Comparison of ENCODE assay signal across 8 mouse cellular contexts in the genomic region with DNA sequence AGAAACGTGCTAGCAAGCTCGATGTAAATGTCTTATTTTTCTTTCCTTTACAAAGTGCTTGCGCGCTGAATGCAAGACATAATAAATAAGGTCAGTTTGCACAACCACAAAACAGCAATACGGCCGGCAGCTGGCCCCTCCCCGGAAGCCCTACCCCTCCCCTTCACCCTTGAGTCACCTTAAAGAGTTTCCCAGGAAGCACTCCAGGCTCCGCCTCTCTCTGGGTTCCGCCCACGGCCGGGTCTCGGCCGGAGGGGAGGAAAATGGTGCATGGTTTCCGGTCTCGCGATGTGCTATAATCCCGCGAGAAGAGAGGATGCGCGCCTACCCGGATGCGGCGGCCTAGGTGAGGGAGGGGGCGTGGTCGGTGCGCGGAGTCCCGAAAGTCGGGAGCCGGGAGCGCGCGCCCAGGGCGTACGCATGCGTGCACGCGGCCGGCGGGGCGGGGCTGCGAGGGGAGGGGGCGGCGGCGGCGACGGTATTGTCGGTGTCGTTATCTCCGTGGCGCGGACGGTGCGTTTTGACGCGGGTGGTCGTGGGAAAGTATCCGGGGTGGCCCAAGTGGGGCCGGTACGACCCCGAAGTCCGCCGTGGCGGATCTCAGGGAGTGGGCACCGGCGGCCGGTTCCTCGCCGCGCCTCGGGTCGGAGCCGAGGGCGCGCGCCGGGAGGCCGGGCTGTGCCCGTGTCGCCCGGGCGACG. TPM values are rescaled to one million over a fixed set of nuclear protein-coding genes. Genes with fewer than 3 reads are reported as not detected.
DNase-seq lines count a peak whose midpoint lies in the region; ATAC-seq lines count a peak whose summit lies in the region.

A gene (minus strand): TSS at position 281 of the 701 bp plus-strand sequence.
A gene (plus strand): TSS at position 313 of the 701 bp plus-strand sequence.

- peaks cover 19% of the 10 kb centered on the region for H3K4me1 ChIP-seq in forebrain, embryonic 14.5 days (ENCODE audit: control insufficient read depth, insufficient read depth, low read length)
- H3K4me1 ChIP-seq in neural tube, embryonic 15.5 days, result peaks cover 38% of the 10 kb centered on the region

- ATAC-seq in forebrain, embryonic 14.5 days, result peak; percentile 99
- peak; percentile 99 for ATAC-seq in neural tube, embryonic 15.5 days (ENCODE audit: low FRiP score)

- WGBS in forebrain, embryonic 14.5 days, result under 1% methylated on average over 76 of the region's 83 CpGs
- WGBS in neural tube, embryonic 15.5 days, result under 1% methylated on average over 83 of the region's 83 CpGs

- H3K27me3 ChIP-seq in forebrain, embryonic 14.5 days (replicated peaks; ENCODE audit: control insufficient read depth, insufficient read depth, low read length), result no peaks in the 10 kb centered on the region
- no peaks in the 10 kb centered on the region for H3K27me3 ChIP-seq in neural tube, embryonic 15.5 days (replicated peaks)

- H3K4me2 ChIP-seq in forebrain, embryonic 14.5 days (ENCODE audit: low read length), result peak within 1 kb of the TSS; percentile 90
- peak within 1 kb of the TSS; percentile 97 for H3K4me2 ChIP-seq in neural tube, embryonic 15.5 days

- H3K9ac ChIP-seq in forebrain, embryonic 14.5 days (ENCODE audit: low read length), result peak within 1 kb of the TSS; percentile 91
- H3K9ac ChIP-seq in neural tube, embryonic 15.5 days (replicated peaks), result peak within 1 kb of the TSS; percentile 94

- peak within 1 kb of the TSS; percentile 77; the same call in 1 of the 2 replicates for H3K27ac ChIP-seq in forebrain, embryonic 14.5 days (ENCODE audit: low read depth, low read length)
- peak within 1 kb of the TSS; percentile 89 for H3K27ac ChIP-seq in neural tube, embryonic 15.5 days (replicated peaks)

- H3K36me3 ChIP-seq in forebrain, embryonic 14.5 days (ENCODE audit: control insufficient read depth, insufficient read depth, low read length), result peaks cover 31% of the 10 kb centered on the region
- peaks cover 11% of the 10 kb centered on the region for H3K36me3 ChIP-seq in neural tube, embryonic 15.5 days

- peak within 1 kb of the TSS; percentile 96 for H3K4me3 ChIP-seq in forebrain, embryonic 14.5 days (ENCODE audit: low read depth, low read length)
- H3K4me3 ChIP-seq in neural tube, embryonic 15.5 days (replicated peaks), result peak within 1 kb of the TSS; percentile 99

- H3K9me3 ChIP-seq in forebrain, embryonic 14.5 days (replicated peaks; ENCODE audit: control insufficient read depth, low read length), result no peaks in the 10 kb centered on the region
- H3K9me3 ChIP-seq in neural tube, embryonic 15.5 days (replicated peaks), result no peaks in the 10 kb centered on the region

- DNase-seq in ES-CJ7 (ENCODE audit: low read depth, low spot score), result peak; percentile 99
- peak; percentile 99 for DNase-seq in cerebellum, adult 11 months
- peak; percentile 99 for DNase-seq in forebrain, embryonic 14.5 days (ENCODE audit: low spot score)
- DNase-seq in heart, postnatal 14 days, result peak; percentile 100
- peak; percentile 99 for DNase-seq in layer of hippocampus, adult 11-12 months (ENCODE audit: low spot score)
- peak; percentile 100 for DNase-seq in lung, adult 18-20 months
- peak; percentile 99 for DNase-seq in testis, postnatal 14 days (ENCODE audit: low spot score)

- intact Hi-C loops in heart, postnatal 14 days (cut with DNase I), result loop anchor here (5.0 kb wide), 2 partner anchors 38 to 68 kb away; no protein-coding TSS in a partner anchor

RNA-seq across cellular contexts. Expression of the first gene that starts in this region (rescaled TPM):
- polyA plus RNA-seq in forebrain, embryonic 14.5 days (2014; fragmentation: Nextera tagmentation; extraction: Ambion mirVana), result 51.8 and 69.6 TPM in 2 replicates
- 10 to 100 TPM; 82.2 to 97.3 TPM for total RNA-seq in heart, postnatal 14 days (2021)
- polyA plus RNA-seq in neural tube, embryonic 15.5 days (2015; fragmentation: Nextera tagmentation; extraction: Ambion mirVana), result 67.4 and 72.5 TPM in 2 replicates

RNA-seq across cellular contexts. Expression of the second gene that starts in this region (rescaled TPM):
- 152 and 157 TPM in 2 replicates for polyA plus RNA-seq in forebrain, embryonic 14.5 days (2014; fragmentation: Nextera tagmentation; extraction: Ambion mirVana)
- 10 to 100 TPM; 84.4 to 92.5 TPM for total RNA-seq in heart, postnatal 14 days (2021)
- 123 and 131 TPM in 2 replicates for polyA plus RNA-seq in neural tube, embryonic 15.5 days (2015; fragmentation: Nextera tagmentation; extraction: Ambion mirVana)

Comparison
In these comparisons a context has a peak if more than half of its experiments do, and no peak if none do; other contexts are left out.
1. Peak in every context shown above with its lines: DNase-seq, ATAC-seq, H3K4me3 ChIP-seq and H3K27ac ChIP-seq.